Mouse (Mus musculus): ENCODE measurements around the gene Coq10a.

GRCm38 (mm10) chr10:128379260-128379659 lies 10.5 kb upstream of the Coq10a start:
- TF ChIP-seq CTCF (IDR thresholded peaks at IDR 0.05; ENCODE audit: low read depth) (no peak), EP300 (IDR thresholded peaks at IDR 0.05; ENCODE audit: low read depth) (no peak)
